Mouse (Mus musculus) heart, embryonic 11.5 days (tissue): ENCODE measurements around the gene Gipc1. TPM values are rescaled to one million over a fixed set of nuclear protein-coding genes. Genes with fewer than 3 reads are reported as not detected.
A peak's percentile ranks its signal among the peaks of the same experiment; 100 is the strongest.

ENCODE experiments used
- ATAC-seq: fragments of 200-750 bp; cut with Nextera tagmentation; replicated peaks from 2 replicates; pipeline ENCODE4 v1.8.0; 2017; ENCODE audit warnings: moderate library complexity; ENCODE audit not compliant: insufficient number of reproducible peaks, low FRiP score, low TSS enrichment
- H3K27ac ChIP-seq: fragments of 300-500 bp; sonication (generic); 2 replicates; pipeline ENCODE4 v1.5.1; 2014; ENCODE audit warnings: mild to moderate bottlenecking, low read depth, low read length
- H3K27me3 ChIP-seq: fragments of 300-500 bp; sonication (generic); 2 replicates; pipeline ENCODE4 v1.6.1; 2014; ENCODE audit warnings: mild to moderate bottlenecking, low read length, mixed read lengths; ENCODE audit not compliant: control insufficient read depth, insufficient read depth
- H3K36me3 ChIP-seq: fragments of 300-500 bp; sonication (generic); 2 replicates; pipeline ENCODE4 v1.6.1; 2014; ENCODE audit warnings: mild to moderate bottlenecking, low read length, moderate library complexity, mixed read lengths; ENCODE audit not compliant: control insufficient read depth, insufficient read depth
- H3K4me1 ChIP-seq: fragments of 300-500 bp; sonication (generic); 2 replicates; pipeline ENCODE4 v1.6.1; 2014; ENCODE audit warnings: low read length; ENCODE audit not compliant: control insufficient read depth, insufficient read depth
- H3K4me2 ChIP-seq: fragments of 300-500 bp; sonication (generic); 2 replicates; pipeline ENCODE4 v1.6.1; 2014; ENCODE audit warnings: mild to moderate bottlenecking, moderate library complexity
- H3K4me3 ChIP-seq: fragments of 300-500 bp; sonication (generic); 2 replicates; pipeline ENCODE4 v1.5.1; 2014; ENCODE audit warnings: low read depth, low read length
- H3K9ac ChIP-seq: fragments of 300-500 bp; sonication (generic); 2 replicates; pipeline ENCODE4 v1.6.1; 2014; ENCODE audit warnings: mild to moderate bottlenecking, low read depth, low read length, moderate library complexity
- H3K9me3 ChIP-seq: fragments of 300-500 bp; sonication (generic); replicated peaks from 2 replicates; pipeline ENCODE4 v1.6.1; 2016; ENCODE audit warnings: low read length; ENCODE audit not compliant: control insufficient read depth
- WGBS: fragments of 180-500 bp; shearing (Covaris S2); extraction: QIAGEN DNeasy Blood & Tissue Kit; methylation state at CpG from one replicate; pipeline ENCODE4 v1.1.7; 2014; ENCODE audit not compliant: insufficient replicate concordance; 5-methylcytosine and 5-hydroxymethylcytosine counted together
- polyA plus RNA-seq: library from polyadenylated mRNA; unstranded; fragments of >200 nt; fragmentation: Nextera tagmentation; extraction: Ambion mirVana; gene quantifications from 2 replicates; pipeline ENCODE4 v1.2.1, GENCODE M21; 2014

The Gipc1 gene
- polyA plus RNA-seq, 1 experiment from 2014 or later = 171 TPM

DNA sequence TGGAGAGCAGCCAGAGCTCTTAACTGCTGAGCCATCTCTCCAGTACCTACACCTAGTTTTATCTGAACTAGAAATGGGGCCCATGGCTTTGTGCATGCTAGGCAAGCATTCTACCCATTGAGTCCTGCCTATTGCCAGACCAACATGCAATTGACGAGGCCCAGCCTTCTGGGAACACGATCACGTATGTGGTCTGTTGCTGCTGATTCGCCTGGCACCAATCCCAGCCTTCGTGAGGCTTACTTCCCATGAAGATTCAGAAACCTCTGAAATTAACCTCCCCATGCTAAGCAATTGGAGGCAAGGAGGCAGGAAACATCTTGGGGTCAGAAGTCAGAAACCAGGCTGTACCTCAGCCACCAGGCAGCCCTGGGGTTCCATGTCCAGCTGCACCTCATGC is 28.1 kb downstream of the Gipc1 start:
- WGBS = 78% methylated on average over 5 of the region's 5 CpGs
- H3K27me3 ChIP-seq = no peaks in the 10 kb centered on the region
- H3K4me2 ChIP-seq = no peak overlapping the region
- no peak for ATAC-seq
- peak overlapping the region; percentile 25 for H3K27ac ChIP-seq
- H3K36me3 ChIP-seq = peaks cover 22% of the 10 kb centered on the region
- H3K9ac ChIP-seq = no peak overlapping the region
- H3K4me3 ChIP-seq = no peak overlapping the region
- H3K4me1 ChIP-seq = peaks cover 10% of the 10 kb centered on the region
- no peaks in the 10 kb centered on the region for H3K9me3 ChIP-seq

DNA sequence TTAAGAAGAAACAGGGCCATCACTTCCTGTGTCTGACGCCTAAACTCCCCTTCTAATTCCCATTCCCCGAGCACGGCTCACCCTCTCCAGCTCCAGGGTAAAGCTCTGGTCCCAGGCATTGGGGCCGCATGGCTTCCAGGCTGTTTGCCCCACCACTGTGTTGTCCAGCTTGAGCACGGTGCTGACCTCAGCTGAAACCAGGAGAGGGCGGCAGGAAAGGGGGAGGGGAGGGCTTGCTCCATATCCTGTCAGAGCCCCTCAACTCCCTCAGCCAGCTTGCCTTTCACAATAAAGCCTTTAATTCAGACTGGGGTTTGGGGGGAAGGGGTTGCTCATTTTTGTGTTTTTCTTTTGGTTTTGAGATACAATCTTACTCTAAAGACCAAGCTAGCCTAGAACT is 28.6 kb downstream of the Gipc1 start:
- WGBS = 16% methylated on average over 6 of the region's 6 CpGs
- Histone ChIP-seq H3K9ac (peak overlapping the region; percentile 29; the same call in 1 of the 2 replicates), H3K4me1 (peaks cover 10% of the 10 kb centered on the region), H3K9me3 (no peaks in the 10 kb centered on the region), H3K4me2 (no peak overlapping the region), H3K36me3 (peaks cover 24% of the 10 kb centered on the region), H3K4me3 (no peak overlapping the region), H3K27me3 (no peaks in the 10 kb centered on the region), H3K27ac (peak overlapping the region; percentile 25)
- ATAC-seq = 0 out of 2 replicates have a peak, but pooled peaks have one; percentile 43

DNA sequence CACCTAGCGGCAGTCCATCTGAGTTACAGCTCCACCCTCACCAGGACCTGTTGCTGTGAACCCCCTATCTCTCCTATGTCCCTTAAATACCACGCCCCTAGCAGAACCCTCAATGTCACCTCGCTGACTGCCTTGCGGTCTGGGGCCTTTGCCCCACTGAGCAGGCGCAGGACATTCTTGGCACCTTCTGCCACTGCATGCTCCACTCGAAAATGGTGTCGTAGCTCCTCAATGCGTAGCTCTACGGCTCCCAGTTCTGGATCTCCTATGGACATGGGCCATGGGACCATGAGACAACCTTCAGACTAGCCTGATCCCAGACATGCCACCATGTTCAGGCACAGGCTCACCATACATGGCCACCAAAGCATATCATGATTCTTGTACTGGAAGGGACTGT is 32.0 kb downstream of the Gipc1 start:
- no peaks in the 10 kb centered on the region for H3K27me3 ChIP-seq
- no peak overlapping the region for H3K27ac ChIP-seq
- H3K4me1 ChIP-seq = peaks cover 10% of the 10 kb centered on the region
- 81% methylated on average over 9 of the region's 9 CpGs for WGBS
- H3K4me3 ChIP-seq = no peak overlapping the region
- no peak overlapping the region for H3K9ac ChIP-seq
- H3K36me3 ChIP-seq = peaks cover 19% of the 10 kb centered on the region
- ATAC-seq = no peak
- no peaks in the 10 kb centered on the region for H3K9me3 ChIP-seq
- no peak overlapping the region for H3K4me2 ChIP-seq

DNA sequence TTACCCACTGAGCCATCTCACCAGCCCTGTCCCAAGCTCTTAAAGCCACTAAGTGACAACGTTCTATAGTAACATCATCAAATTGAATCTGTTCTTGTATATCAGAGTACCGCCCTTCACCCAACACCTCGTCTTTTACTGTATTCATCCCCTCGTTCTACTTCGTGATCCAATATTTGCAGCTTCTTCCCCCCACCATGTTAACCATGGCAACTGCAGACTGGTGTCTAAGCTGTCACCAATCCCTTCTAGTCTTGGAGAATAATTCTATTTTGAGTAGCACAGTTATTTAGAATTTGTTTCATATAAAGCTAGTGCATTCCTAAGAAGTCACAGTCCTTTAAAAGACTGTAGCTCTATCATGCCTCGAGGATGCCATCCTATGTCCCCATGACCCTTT is 36.8 kb downstream of the Gipc1 start:
- H3K27me3 ChIP-seq = no peaks in the 10 kb centered on the region
- no peak for ATAC-seq
- H3K9ac ChIP-seq = no peak overlapping the region
- H3K27ac ChIP-seq = no peak overlapping the region
- H3K4me3 ChIP-seq = no peak overlapping the region
- no peaks in the 10 kb centered on the region for H3K9me3 ChIP-seq
- H3K36me3 ChIP-seq = peaks cover 28% of the 10 kb centered on the region
- 87% methylated on average over 6 of the region's 6 CpGs for WGBS
- H3K4me2 ChIP-seq = no peak overlapping the region
- peaks cover 4% of the 10 kb centered on the region; the same call in 1 of the 2 replicates for H3K4me1 ChIP-seq

DNA sequence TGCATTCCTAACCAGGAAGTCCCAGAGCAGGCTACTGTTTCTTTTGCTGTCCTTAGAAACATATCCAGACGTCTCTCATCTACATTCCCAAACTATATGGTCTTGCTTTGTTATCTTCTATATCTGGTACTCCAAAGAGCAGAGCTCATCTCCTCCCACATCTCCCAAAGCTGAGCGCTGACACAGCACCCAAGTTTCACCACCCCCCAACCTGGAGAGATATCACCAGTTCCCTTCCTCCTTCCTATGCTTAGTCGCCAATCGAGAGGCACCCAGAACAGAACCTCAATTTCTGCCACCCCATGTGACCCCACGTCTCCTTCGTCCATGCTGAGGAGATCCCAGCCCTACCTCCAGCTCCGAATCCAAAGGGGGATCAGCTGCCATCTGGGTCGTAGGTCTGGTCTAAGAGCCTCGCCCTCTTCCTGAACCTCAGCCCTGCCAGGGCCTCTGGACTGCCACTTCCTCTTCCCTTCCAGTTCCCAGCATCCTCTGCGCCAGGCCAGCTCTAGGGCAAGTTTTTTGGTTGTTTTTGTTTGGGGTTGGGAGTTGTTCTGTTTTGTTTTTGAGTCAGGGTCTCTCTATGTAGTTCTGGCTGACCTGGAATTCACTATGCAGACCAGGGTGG is 41.2 kb downstream of the Gipc1 start:
- Histone ChIP-seq H3K4me1 (peaks cover 21% of the 10 kb centered on the region), H3K9me3 (no peaks in the 10 kb centered on the region), H3K27me3 (no peaks in the 10 kb centered on the region), H3K9ac (no peak overlapping the region), H3K4me2 (no peak overlapping the region), H3K36me3 (peaks cover 20% of the 10 kb centered on the region), H3K4me3 (no peak overlapping the region), H3K27ac (no peak overlapping the region)
- ATAC-seq = no peak
- 71% methylated on average over 10 of the region's 10 CpGs for WGBS

DNA sequence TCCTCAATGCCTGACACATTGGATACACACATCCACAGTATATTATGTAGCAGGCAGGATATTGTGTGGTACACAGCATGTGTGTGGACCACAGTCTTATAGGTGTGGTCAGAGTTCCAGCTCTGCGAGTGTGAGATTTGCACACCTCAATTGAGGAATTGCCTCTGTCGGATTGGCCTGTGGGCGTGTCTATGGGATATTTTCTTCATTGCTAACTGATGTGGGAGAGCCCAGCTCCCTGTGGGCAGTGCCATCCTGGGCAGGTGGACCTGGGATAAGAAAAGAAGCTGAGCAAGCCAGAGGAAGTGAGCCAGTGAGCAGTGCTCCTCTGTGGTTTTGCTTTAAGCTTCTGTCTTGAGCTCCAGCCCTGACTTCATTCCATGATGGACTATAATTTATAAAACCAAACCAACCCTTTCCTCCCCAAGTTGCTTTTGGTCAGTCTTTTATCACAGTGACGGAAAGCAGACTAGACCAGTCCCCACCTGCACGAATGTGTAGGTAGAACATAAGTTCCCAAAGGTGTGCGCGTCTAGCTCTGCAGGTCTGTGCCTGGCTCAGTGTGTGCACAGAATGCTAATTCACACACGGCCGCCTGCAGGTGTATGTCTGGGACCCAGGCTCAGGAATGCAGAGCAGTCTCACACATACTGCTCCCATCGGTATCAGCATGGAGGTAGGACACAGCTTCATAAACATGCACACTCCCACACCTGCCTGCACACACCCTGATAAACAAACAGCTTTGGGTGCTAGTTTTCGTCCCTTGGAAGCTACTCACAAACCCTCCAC is 42.1 kb downstream of the Gipc1 start:
- Histone ChIP-seq H3K4me1 (peaks cover 24% of the 10 kb centered on the region), H3K36me3 (peaks cover 20% of the 10 kb centered on the region), H3K9me3 (no peaks in the 10 kb centered on the region), H3K4me3 (no peak overlapping the region), H3K9ac (no peak overlapping the region), H3K27ac (no peak overlapping the region), H3K4me2 (no peak overlapping the region), H3K27me3 (no peaks in the 10 kb centered on the region)
- no peak for ATAC-seq
- WGBS = 82% methylated on average over 11 of the region's 11 CpGs

DNA sequence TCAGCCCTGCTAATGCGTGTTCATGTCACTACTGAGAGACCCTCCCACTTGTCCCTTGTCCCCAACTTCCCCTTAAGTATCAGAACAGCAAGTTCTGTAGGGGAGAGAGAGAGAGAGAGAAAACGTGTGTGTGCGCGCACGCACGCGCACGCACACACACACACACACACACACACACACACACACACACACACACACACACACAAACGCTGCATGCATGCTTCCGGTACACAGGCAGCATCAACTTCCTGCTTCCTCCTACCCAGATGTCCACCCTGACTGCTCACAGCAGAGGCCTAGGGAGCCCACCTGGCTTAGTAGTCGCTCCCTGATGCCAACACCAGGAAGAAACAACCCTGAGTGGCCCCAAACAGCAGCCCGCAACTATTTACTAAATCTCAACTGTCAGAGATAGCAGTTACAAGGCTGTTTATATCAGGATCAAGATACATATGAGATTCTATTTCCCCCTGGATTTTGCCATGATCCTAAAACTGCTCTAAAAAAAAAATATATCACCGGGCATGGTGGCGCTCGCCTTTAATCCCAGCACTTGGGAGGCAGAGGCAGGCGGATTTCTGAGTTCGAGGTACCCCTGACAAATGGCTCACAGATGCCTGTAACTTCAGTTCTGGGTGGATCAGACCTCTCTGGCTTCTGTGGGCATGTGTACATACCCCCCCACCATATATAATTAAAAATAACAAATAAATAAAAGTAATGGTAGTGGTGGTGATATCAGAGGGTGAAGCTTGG is 43.1 kb downstream of the Gipc1 start:
- H3K27me3 ChIP-seq = no peaks in the 10 kb centered on the region
- WGBS = 76% methylated on average over 17 of the region's 17 CpGs
- ATAC-seq = no peak
- no peak overlapping the region for H3K27ac ChIP-seq
- H3K4me2 ChIP-seq = no peak overlapping the region
- H3K9me3 ChIP-seq = no peaks in the 10 kb centered on the region
- H3K9ac ChIP-seq = no peak overlapping the region
- peaks cover 19% of the 10 kb centered on the region for H3K36me3 ChIP-seq
- H3K4me3 ChIP-seq = no peak overlapping the region
- peaks cover 28% of the 10 kb centered on the region for H3K4me1 ChIP-seq

DNA sequence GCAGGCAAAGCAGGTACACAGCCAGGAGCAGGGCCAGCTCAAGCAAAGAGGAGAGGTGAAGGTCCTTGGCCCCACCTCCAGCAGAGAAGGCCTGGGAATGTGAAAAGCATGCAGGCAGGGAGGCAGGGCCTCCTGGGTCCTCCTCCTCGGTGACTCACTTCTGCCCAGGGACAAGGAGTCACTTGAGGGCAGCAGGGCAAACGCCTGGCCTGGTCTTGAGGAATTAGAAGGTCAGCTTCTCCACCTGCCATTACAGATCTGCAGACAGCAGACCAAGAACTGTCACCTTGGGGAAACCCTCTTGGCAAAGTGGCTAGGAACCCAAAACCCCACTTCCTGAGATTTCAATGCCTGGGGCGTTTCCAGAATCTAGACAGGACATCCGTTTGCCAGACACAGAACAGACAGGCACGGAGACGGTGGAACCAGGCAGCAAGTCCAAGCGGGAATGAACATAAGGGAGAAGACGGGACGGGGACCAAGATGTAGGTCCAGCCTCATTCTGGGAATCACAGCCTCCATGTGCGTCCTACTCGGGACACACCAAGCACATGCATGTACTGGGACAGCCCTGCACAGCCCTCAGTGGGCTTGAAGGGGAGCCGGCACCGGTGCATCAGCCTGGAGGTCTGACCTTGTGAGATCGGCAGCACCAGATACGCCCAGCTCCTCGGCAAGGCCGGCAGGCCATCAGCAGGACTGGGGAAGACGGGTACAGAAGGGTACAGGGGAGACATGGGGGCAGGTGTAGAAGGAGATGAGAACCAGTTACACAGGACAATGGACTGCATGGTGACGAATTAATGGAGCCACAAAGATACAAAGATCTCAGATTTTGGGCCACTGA is 45.1 kb downstream of the Gipc1 start:
- no peaks in the 10 kb centered on the region for H3K27me3 ChIP-seq
- ATAC-seq = no peak
- H3K9ac ChIP-seq = peak overlapping the region; percentile 95
- H3K4me1 ChIP-seq = peaks cover 30% of the 10 kb centered on the region
- H3K4me3 ChIP-seq = peak overlapping the region; percentile 80
- 0 out of 2 replicates have a peak, but pooled peaks cover 4% of the 10 kb centered on the region for H3K9me3 ChIP-seq
- H3K4me2 ChIP-seq = peak overlapping the region; percentile 99
- H3K27ac ChIP-seq = peak overlapping the region; percentile 68
- H3K36me3 ChIP-seq = peaks cover 2% of the 10 kb centered on the region; the same call in 1 of the 2 replicates
- 49% methylated on average over 19 of the region's 19 CpGs for WGBS
